Mouse (Mus musculus) G1E (cell line): ENCODE measurements at regions not wholly inside any gene's neighbourhood (a gene's known extent, or its start where the extent isn't known, plus 50 kb on each side); places are given as distances from the start of the nearest gene placed in this dataset.

Source experiments
- CTCF ChIP-seq: IDR thresholded peaks from 2 replicates; pipeline ENCODE4 v1.5.1; 2012; ENCODE audit warnings: low read depth, low read length, inconsistent platforms, mixed read lengths
- GATA1 ChIP-seq: IDR thresholded peaks from 2 replicates; pipeline ENCODE4 v1.6.1; 2012; ENCODE audit warnings: borderline replicate concordance, low read length, inconsistent platforms, mixed read lengths
- GATA2 ChIP-seq: IDR thresholded peaks from 2 replicates; pipeline ENCODE4 v1.6.1; 2012; ENCODE audit warnings: low read depth, low read length, inconsistent platforms, borderline replicate concordance
- POLR2AphosphoS5 ChIP-seq: IDR thresholded peaks from 2 replicates; pipeline ENCODE4 v1.6.1; 2012; ENCODE audit warnings: low read depth, low read length, inconsistent platforms; ENCODE audit not compliant: insufficient replicate concordance
- TAL1 ChIP-seq: conservative IDR thresholded peaks from 2 replicates; pipeline ENCODE4 v1.6.1; 2012; ENCODE audit warnings: low read depth, low read length, inconsistent platforms, mixed read lengths

DNA sequence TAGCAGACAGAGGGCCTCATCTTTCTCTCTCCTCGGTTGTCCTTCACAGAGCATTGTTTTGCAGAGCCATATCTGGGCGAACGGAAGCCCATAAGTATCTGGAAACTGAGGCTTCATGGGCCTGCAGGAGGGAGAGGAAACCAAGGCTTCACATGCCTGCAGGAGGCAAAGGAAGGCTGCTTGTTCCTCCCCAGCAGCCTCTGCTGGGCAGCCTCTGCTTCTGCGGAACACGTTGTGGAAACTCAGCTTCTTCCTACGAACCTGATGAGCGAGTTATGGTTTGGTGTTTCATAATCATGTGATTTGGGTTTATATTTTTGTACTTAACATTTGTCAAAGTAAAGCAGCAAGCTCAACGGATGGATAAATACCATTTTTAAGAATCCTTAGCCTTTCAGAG, 177.6 kb upstream of the Arglu1 start:
- no peak for TF ChIP-seq TAL1
- TF ChIP-seq CTCF: no peak
- TF ChIP-seq GATA1: no peak
- no peak for TF ChIP-seq POLR2AphosphoS5
- TF ChIP-seq GATA2: no peak
